Mouse (Mus musculus): ENCODE measurements around the gene Arhgdig. TPM values are rescaled to one million over a fixed set of nuclear protein-coding genes. Genes with fewer than 3 reads are reported as not detected.

Gene Arhgdig
- polyA plus RNA-seq (2015; fragmentation: Nextera tagmentation; extraction: Ambion mirVana) = 30.5 and 36.6 TPM in 2 replicates

DNA sequence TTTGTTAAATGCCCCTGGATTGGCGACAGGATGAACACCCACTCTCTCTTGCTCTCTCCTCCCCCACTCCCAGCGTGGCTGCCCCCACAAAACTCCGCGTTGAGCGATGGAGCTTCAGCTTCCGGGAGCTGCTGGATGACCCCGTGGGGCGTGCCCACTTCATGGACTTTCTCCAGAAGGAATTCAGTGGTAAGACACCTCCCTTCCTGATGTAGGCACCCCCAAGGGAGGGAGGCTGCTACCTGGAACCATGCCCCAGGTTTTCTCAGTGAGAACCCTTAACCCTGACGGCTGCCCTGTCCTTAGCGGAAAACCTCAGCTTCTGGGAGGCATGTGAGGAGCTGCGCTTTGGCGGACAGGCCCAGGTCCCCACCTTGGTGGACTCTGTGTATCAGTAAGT is at the start of gene Arhgdig:
TSS of gene Arhgdig (minus strand) at position 101 of the 400 bp plus-strand sequence.
- ATAC-seq (ENCODE audit: insufficient number of reproducible peaks, low FRiP score, low TSS enrichment, low read depth) = no peak
- no peaks in the 10 kb centered on the region for H3K9me3 ChIP-seq (replicated peaks)
- 87% methylated on average over 12 of the region's 12 CpGs for WGBS
- H3K36me3 ChIP-seq = no peaks in the 10 kb centered on the region
- H3K4me1 ChIP-seq = peaks cover 12% of the 10 kb centered on the region
- peaks cover 9% of the 10 kb centered on the region for H3K27me3 ChIP-seq
- no peak within 1 kb of the TSS for H3K27ac ChIP-seq (replicated peaks)
- no peak within 1 kb of the TSS for H3K9ac ChIP-seq
- H3K4me2 ChIP-seq (replicated peaks) = no peak within 1 kb of the TSS
- H3K4me3 ChIP-seq (replicated peaks) = no peak within 1 kb of the TSS

DNA sequence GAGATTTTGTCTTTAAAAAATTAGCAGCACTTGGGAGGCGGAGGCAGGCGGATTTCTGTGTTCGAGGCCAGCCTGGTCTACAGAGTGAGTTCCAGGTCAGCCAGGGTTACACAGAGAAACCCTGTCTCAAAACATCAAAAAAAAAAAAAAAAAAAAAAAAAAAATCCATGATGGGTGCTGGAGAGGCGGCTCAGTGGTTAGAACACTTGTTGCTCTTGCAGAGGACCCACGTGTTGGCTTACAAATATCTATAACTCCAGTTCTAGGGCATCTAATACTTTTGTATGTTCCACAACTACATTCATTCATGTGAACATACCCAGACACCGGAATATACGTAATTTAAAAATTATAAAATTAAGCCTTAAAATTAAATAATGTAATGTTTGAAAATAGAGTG is 47.7 kb upstream of the Arhgdig start:
- WGBS = 93% methylated on average over 7 of the region's 7 CpGs
- no peak overlapping the region for H3K4me3 ChIP-seq (replicated peaks)
- no peak overlapping the region for H3K4me2 ChIP-seq (replicated peaks)
- peaks cover 35% of the 10 kb centered on the region for H3K36me3 ChIP-seq
- H3K4me1 ChIP-seq = peaks cover 10% of the 10 kb centered on the region
- H3K9me3 ChIP-seq (replicated peaks) = no peaks in the 10 kb centered on the region
- no peak overlapping the region for H3K9ac ChIP-seq
- no peak overlapping the region for H3K27ac ChIP-seq (replicated peaks)
- no peaks in the 10 kb centered on the region for H3K27me3 ChIP-seq
- no peak for ATAC-seq (ENCODE audit: insufficient number of reproducible peaks, low FRiP score, low TSS enrichment, low read depth)

DNA sequence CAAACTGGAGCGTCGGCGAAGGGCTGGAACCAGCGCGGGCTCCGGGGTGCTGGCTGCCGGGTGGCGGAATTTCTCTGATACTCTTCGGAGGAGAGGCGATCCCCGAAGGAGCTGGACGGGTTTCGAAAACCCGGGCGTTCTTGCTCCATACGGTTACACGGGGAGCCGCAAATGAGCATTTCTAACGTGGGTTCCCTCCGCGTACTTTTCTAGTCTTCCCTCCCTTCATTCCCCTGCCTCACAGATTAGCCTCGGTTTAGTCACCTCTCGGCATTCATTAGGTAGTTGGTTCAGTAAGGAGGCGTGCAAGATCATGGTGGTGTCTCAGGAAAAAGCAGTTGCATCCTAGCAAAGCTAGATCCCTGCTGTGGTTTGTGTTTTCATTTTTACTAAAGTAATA is 45.8 kb upstream of the Arhgdig start:
- under 1% methylated on average over 24 of the region's 24 CpGs for WGBS
- no peak for ATAC-seq (ENCODE audit: insufficient number of reproducible peaks, low FRiP score, low TSS enrichment, low read depth)
- no peaks in the 10 kb centered on the region for H3K9me3 ChIP-seq (replicated peaks)

DNA sequence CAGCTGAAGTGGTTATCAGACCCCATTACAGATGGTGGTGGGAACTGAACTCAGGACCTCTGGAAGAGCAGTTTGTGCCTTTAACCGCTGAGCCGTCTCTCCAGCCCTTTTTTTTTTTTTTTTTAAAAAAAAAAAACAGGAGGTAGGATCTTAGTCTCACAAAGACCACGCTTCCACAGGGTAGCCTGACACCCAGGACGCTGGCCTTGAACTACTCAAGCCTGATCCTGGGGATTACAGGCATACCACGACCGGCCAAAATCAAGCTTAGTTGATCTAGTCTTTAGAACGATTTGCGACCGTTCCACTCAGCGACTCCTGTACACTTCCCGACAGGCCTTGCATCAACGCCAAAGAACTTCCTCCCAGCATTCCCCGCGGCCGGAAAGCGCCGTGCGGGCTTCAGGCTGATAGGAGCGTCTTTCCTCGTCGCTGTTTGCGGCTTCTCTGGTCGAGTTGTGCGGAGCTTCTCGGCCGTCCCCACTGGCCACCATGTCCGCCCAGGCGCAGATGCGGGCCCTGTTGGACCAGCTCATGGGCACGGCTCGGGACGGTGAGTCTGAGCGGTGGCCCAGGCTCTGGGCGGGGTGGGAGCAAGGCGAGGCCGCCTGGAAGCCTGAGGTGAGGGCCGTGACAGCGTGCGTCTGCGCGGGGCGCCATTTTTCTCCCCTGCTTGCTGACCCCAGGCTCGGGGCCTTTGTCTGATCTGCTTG is 45.1 kb upstream of the Arhgdig start, which contains the start of gene Luc7l:
TSS of gene Luc7l (plus strand) at position 358 of the 713 bp plus-strand sequence.
- Histone ChIP-seq H3K36me3 (peaks cover 12% of the 10 kb centered on the region), H3K4me1 (peaks cover 10% of the 10 kb centered on the region), H3K9ac (peak within 1 kb of the TSS; percentile 90), H3K27ac (replicated peaks) (peak within 1 kb of the TSS; percentile 96), H3K4me2 (replicated peaks) (peak within 1 kb of the TSS; percentile 54), H3K9me3 (replicated peaks) (no peaks in the 10 kb centered on the region), H3K27me3 (no peaks in the 10 kb centered on the region), H3K4me3 (replicated peaks) (peak within 1 kb of the TSS; percentile 71)
- under 1% methylated on average over 43 of the region's 43 CpGs for WGBS
- ATAC-seq (ENCODE audit: insufficient number of reproducible peaks, low FRiP score, low TSS enrichment, low read depth) = peak; percentile 95

More for the DNA sequence above, 45.8 kb upstream of the Arhgdig start:
- peaks cover 10% of the 10 kb centered on the region for H3K4me1 ChIP-seq
- H3K27me3 ChIP-seq = no peaks in the 10 kb centered on the region
- peak overlapping the region; percentile 90 for H3K9ac ChIP-seq
- peak overlapping the region; percentile 96 for H3K27ac ChIP-seq (replicated peaks)
- peak overlapping the region; percentile 71 for H3K4me3 ChIP-seq (replicated peaks)
- H3K36me3 ChIP-seq = peaks cover 19% of the 10 kb centered on the region
- H3K4me2 ChIP-seq (replicated peaks) = peak overlapping the region; percentile 54

DNA sequence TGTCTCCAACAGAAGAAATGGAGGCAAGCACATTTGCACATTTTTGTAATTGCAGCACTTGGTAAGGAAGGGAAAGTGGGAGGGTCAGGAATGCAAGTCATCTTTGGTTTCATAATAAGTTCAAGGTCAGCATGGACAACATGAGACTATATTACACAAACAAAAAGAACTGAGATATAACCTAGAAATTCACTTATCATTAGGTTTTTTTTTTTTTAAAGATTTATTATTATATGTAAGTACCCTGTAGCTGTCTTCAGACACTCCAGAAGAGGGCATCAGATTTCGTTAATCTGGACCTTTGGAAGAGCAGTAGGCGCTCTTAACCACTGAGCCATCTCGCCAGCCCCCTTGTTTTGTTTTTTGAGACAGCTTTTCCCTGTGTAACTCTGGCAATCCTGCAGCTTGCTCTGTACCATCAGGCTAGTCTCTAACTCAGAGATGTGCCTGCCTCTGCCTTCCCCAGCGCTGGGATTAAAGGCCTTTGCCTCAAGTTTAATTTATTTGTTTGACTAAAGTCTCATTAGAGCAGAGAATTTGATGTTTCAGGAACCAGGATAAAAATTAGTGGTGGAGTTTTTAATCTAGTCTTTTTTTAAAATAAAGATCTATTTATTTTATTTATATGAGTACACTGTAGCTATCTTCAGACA is 44.4 kb upstream of the Arhgdig start:
- Histone ChIP-seq H3K27ac (replicated peaks) (no peak overlapping the region), H3K9me3 (replicated peaks) (no peaks in the 10 kb centered on the region), H3K9ac (no peak overlapping the region; the same call in 1 of the 2 replicates), H3K4me3 (replicated peaks) (peak overlapping the region; percentile 71), H3K36me3 (peaks cover 5% of the 10 kb centered on the region), H3K4me2 (replicated peaks) (peak overlapping the region; percentile 54), H3K27me3 (no peaks in the 10 kb centered on the region), H3K4me1 (peaks cover 10% of the 10 kb centered on the region)
- ATAC-seq (ENCODE audit: insufficient number of reproducible peaks, low FRiP score, low TSS enrichment, low read depth) = no peak
- WGBS = 51% methylated on average over 4 of the region's 4 CpGs

DNA sequence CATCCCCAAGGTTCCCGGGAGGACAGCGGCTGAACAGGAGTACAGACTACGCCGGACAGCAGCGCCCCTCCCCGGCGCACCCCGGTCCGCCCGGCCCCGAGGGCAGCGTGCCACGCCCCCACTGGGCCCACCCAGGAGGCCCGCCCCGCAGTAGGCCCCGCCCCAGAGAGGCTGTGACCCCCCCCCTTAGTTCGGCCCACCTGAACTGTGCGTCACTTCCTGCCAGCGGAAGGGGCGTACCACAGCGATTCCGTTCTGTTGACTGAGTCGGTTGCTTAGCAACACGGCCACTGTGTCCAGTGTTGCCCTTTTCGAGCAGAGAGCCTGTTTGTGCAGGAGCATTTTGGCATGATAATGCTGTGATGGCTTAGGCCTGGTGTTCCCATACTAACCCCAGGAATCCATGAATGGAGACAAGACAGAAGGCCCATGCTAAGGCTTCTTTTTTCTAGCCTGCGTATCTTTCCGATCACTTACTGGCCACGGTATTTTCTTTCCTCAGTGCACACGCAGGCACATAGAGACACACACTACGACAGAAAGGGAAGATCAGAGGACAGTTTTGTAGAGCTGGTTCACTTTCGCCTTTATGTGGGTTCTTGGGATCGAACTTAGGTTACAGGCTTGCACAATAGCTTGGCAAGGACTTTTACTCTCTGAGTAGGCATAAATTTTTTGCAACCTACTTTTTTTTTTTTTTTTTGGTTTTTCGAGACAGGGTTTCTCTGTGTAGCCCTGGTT is 36.7 kb upstream of the Arhgdig start, which contains the start of gene Fam234a:
TSS of gene Fam234a (minus strand) at position 142 of the 741 bp plus-strand sequence.
- Histone ChIP-seq H3K9me3 (replicated peaks) (no peaks in the 10 kb centered on the region; the same call in 1 of the 2 replicates), H3K4me3 (replicated peaks) (peak within 1 kb of the TSS; percentile 72), H3K4me1 (peaks cover 15% of the 10 kb centered on the region), H3K4me2 (replicated peaks) (peak within 1 kb of the TSS; percentile 83), H3K27me3 (no peaks in the 10 kb centered on the region), H3K36me3 (no peaks in the 10 kb centered on the region), H3K9ac (peak within 1 kb of the TSS; percentile 62), H3K27ac (replicated peaks) (peak within 1 kb of the TSS; percentile 83)
- 6% methylated on average over 33 of the region's 33 CpGs for WGBS
- ATAC-seq (ENCODE audit: insufficient number of reproducible peaks, low FRiP score, low TSS enrichment, low read depth) = peak; percentile 98

DNA sequence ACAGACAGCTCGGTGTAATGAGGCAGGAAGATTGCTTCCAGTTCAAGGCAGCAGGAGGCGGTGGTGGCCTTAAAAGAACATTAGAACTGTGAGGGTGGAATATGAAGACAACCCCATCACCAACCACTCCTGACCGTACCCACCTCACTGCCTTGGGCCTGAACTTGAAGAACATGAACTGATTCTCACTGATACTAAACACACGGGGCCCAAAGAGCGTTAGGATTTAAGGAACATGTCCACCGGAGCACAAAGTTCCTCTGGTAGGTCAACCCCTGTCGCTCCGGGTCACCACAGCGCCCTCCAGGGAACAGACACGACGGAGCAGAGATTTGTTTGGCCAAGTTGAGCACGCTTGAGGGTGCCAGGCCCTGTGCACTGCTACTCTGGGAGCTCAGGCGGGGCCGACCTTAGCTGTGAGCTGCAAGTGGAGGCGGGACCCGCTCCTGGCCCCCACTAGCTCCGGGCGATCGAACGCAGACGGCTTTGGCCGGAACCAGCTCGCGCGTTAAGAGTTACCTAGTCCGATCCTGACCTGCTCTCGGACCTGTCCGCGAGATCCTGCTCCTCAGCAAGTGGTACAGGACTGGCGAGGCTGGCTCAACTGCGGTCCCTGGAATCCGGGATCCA is 36.0 kb upstream of the Arhgdig start:
- peaks cover 15% of the 10 kb centered on the region for H3K4me1 ChIP-seq
- WGBS = 1% methylated on average over 32 of the region's 32 CpGs
- peak overlapping the region; percentile 62 for H3K9ac ChIP-seq
- peak overlapping the region; percentile 83 for H3K4me2 ChIP-seq (replicated peaks)
- ATAC-seq (ENCODE audit: insufficient number of reproducible peaks, low FRiP score, low TSS enrichment, low read depth) = peak; percentile 81
- peak overlapping the region; percentile 83 for H3K27ac ChIP-seq (replicated peaks)
- H3K27me3 ChIP-seq = no peaks in the 10 kb centered on the region
- H3K9me3 ChIP-seq (replicated peaks) = no peaks in the 10 kb centered on the region; the same call in 1 of the 2 replicates
- no peaks in the 10 kb centered on the region for H3K36me3 ChIP-seq
- H3K4me3 ChIP-seq (replicated peaks) = peak overlapping the region; percentile 72

DNA sequence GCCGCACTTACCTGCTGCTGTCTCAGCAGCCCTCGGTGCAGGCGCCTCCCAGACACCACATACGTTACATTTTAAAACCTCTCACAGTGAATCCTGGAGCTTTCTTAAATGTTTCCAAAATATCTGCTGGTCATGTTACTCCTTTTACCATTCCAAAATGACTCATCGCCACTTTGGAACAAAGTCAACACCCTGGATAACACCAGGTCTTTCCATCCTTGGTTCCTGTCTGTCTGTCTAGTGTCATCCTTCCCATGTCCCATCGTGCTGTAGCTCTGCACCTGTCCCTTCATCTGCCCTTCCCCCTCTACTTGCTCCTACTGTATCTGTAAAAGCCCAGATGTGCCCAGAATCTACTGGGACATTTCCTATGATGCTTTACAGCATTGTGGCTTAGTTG is 33.4 kb upstream of the Arhgdig start:
- Histone ChIP-seq H3K36me3 (no peaks in the 10 kb centered on the region), H3K4me3 (replicated peaks) (no peak overlapping the region), H3K9ac (no peak overlapping the region), H3K27ac (replicated peaks) (no peak overlapping the region; the same call in 1 of the 2 replicates), H3K4me2 (replicated peaks) (no peak overlapping the region), H3K9me3 (replicated peaks) (no peaks in the 10 kb centered on the region; the same call in 1 of the 2 replicates), H3K4me1 (peaks cover 15% of the 10 kb centered on the region), H3K27me3 (no peaks in the 10 kb centered on the region)
- no peak for ATAC-seq (ENCODE audit: insufficient number of reproducible peaks, low FRiP score, low TSS enrichment, low read depth)
- 72% methylated on average over 6 of the region's 6 CpGs for WGBS

DNA sequence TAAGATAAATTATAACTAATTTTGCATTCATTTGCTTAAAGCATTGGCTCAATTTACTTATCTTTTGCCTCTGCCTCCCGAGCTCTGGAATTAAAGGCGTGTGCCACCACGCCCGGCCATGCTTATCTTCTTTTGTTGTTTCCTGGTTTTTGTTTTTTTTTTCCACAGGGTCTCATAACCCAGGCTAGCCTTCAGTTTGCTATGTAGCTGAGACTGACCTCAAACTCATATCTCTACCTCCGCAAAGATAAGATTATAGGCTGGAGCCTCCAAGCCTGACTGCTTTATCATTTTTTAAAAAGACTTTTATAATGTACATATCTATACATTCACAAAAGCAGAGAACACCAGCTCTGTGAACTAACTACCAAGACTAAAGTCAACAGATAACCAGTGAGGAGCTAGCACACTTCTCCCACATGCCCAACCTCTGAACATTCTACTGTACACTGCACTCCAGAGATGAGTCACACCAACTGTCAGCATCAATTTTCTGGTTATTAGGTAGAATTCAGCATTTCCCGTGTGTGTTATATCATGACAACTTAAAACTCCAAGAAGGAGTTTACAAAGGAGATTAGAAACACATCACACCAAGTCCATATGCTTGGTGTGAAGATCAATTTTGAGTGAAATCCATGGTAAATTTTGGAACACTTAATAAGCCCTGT is 32.7 kb upstream of the Arhgdig start:
- 62% methylated on average over 6 of the region's 6 CpGs for WGBS
- Histone ChIP-seq H3K27me3 (no peaks in the 10 kb centered on the region), H3K9me3 (replicated peaks) (no peaks in the 10 kb centered on the region; the same call in 1 of the 2 replicates), H3K4me3 (replicated peaks) (no peak overlapping the region), H3K36me3 (no peaks in the 10 kb centered on the region), H3K4me2 (replicated peaks) (no peak overlapping the region), H3K27ac (replicated peaks) (no peak overlapping the region; the same call in 1 of the 2 replicates), H3K4me1 (peaks cover 18% of the 10 kb centered on the region), H3K9ac (no peak overlapping the region)
- no peak for ATAC-seq (ENCODE audit: insufficient number of reproducible peaks, low FRiP score, low TSS enrichment, low read depth)

DNA sequence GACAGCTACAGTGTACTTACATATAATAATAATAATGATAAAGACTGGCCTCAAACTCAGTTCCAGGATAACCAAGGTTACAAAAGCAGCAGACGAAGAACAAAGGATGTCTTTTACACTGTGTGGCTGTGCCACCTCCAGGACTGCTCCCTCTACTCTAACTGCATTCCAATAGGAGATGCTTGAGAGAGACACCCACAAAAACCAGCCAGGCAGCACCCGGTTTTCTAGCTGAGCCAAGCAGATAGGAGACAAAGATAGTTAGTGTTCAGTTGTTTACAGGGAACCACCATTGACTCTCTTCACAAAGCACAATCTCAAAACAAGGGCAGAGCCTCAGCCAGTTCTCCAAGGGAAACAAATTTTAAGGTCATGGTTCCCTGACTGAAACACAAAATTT is 32.0 kb upstream of the Arhgdig start:
- no peak overlapping the region for H3K27ac ChIP-seq (replicated peaks)
- H3K27me3 ChIP-seq = no peaks in the 10 kb centered on the region
- ATAC-seq (ENCODE audit: insufficient number of reproducible peaks, low FRiP score, low TSS enrichment, low read depth) = no peak
- no peaks in the 10 kb centered on the region for H3K36me3 ChIP-seq
- H3K9me3 ChIP-seq (replicated peaks) = no peaks in the 10 kb centered on the region
- 49% methylated on average over 2 of the region's 2 CpGs for WGBS
- H3K4me1 ChIP-seq = peaks cover 21% of the 10 kb centered on the region
- H3K4me2 ChIP-seq (replicated peaks) = no peak overlapping the region
- no peak overlapping the region for H3K9ac ChIP-seq
- H3K4me3 ChIP-seq (replicated peaks) = no peak overlapping the region
